Mouse (Mus musculus): ENCODE data around the gene Oas3. TPM values are rescaled to one million over a fixed set of nuclear protein-coding genes. Genes with fewer than 3 reads are reported as not detected.

The Oas3 gene
- polyA plus RNA-seq, 1 experiment, result 1.9 TPM

DNA sequence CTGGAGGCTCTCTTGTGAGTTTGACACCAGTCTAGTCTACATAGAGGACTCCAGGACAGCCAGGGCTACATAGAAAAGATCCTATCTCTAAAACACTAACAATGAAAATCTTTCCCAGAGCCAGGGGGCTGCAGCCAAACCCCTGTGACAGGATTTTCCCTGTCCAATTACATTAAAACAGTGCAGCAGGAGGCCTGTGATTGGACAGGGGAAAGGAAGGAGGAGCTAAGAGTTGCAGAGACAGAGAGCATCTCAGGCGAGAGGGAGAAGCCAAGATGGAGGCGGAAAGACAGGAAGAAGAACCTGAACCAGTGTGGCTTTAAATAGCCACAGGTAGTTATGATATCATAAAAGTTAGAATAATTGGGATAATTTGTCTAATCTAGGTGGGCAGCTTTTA lies 5.0 kb upstream of the Oas3 start:
- no peak overlapping the region for H3K27ac ChIP-seq (ENCODE audit: insufficient read depth, low read length)
- no peak overlapping the region for H3K4me3 ChIP-seq (ENCODE audit: low read depth, low read length)
- no peaks in the 10 kb centered on the region for H3K4me1 ChIP-seq (ENCODE audit: control insufficient read depth, insufficient read depth, low read length)
- TF ChIP-seq CTCF (IDR thresholded peaks at IDR 0.05; ENCODE audit: low read depth, low read length), result no peak
- no peak overlapping the region for H3K9ac ChIP-seq (ENCODE audit: low read depth, poor library complexity, severe bottlenecking)
- no peaks in the 10 kb centered on the region for H3K36me3 ChIP-seq (ENCODE audit: control insufficient read depth, insufficient read depth, low read length, poor library complexity, severe bottlenecking)
- no peaks in the 10 kb centered on the region for H3K9me3 ChIP-seq (replicated peaks; ENCODE audit: control insufficient read depth, insufficient read depth, low read length, poor library complexity, severe bottlenecking)
- no peaks in the 10 kb centered on the region for H3K27me3 ChIP-seq (ENCODE audit: control insufficient read depth, insufficient read depth, low read length, poor library complexity, severe bottlenecking)

DNA sequence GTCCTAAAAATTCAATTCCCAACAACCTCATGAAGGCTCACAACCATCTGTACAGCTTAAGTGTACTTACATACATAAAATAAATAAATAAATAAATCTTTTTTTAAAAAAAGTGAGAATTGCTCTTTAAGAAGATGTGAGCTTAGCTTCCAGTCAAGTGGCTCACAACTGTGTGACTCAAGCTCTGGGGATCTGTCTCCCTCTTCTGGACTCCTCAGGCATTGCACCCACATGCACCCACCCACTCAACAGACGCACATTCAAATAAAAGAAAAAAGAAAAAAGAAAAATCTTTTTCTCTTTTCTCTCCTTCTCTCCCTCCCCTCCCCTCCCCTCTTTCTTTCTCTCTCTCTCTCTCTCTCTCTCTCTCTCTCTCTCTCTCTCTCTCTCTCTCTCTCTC lies 4.2 kb upstream of the Oas3 start:
- Histone ChIP-seq H3K4me1 (ENCODE audit: control insufficient read depth, insufficient read depth, low read length) (no peaks in the 10 kb centered on the region), H3K27ac (ENCODE audit: insufficient read depth, low read length) (no peak overlapping the region), H3K4me3 (ENCODE audit: low read depth, low read length) (no peak overlapping the region), H3K36me3 (ENCODE audit: control insufficient read depth, insufficient read depth, low read length, poor library complexity, severe bottlenecking) (no peaks in the 10 kb centered on the region), H3K9me3 (replicated peaks; ENCODE audit: control insufficient read depth, insufficient read depth, low read length, poor library complexity, severe bottlenecking) (no peaks in the 10 kb centered on the region), H3K9ac (ENCODE audit: low read depth, poor library complexity, severe bottlenecking) (no peak overlapping the region), H3K27me3 (ENCODE audit: control insufficient read depth, insufficient read depth, low read length, poor library complexity, severe bottlenecking) (no peaks in the 10 kb centered on the region)
- TF ChIP-seq POLR2A (IDR thresholded peaks at IDR 0.05; ENCODE audit: insufficient read depth, low read length) (no peak), EP300 (IDR thresholded peaks at IDR 0.05; ENCODE audit: insufficient read depth, low read depth, low read length) (no peak), CTCF (IDR thresholded peaks at IDR 0.05; ENCODE audit: low read depth, low read length) (peak; percentile 49)

DNA sequence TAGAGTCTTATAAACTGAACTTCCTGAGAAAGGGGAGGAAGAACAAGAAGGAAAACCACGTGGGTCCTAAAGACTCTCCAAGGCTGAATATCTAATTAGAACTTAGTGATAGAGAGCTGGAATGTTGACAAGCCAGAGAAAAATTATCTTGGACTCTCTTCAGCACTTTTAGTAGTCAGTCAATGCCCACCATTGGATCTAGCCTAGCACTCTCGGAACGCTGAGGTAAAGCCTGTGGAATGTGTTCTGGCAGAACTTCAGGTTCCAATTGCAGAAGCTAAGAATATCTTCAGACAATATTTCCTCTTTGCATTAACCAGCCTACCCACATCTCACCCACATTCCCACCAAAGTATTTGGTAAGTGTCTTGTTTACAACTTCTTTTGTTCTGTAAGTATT lies 2.5 kb upstream of the Oas3 start:
- H3K4me1 ChIP-seq (ENCODE audit: control insufficient read depth, insufficient read depth, low read length), result peaks cover 2% of the 10 kb centered on the region
- H3K27me3 ChIP-seq (ENCODE audit: control insufficient read depth, insufficient read depth, low read length, poor library complexity, severe bottlenecking), result no peaks in the 10 kb centered on the region
- no peak overlapping the region for H3K9ac ChIP-seq (ENCODE audit: low read depth, poor library complexity, severe bottlenecking)
- TF ChIP-seq CTCF (IDR thresholded peaks at IDR 0.05; ENCODE audit: low read depth, low read length) (no peak), EP300 (IDR thresholded peaks at IDR 0.05; ENCODE audit: insufficient read depth, low read depth, low read length) (no peak), POLR2A (IDR thresholded peaks at IDR 0.05; ENCODE audit: insufficient read depth, low read length) (no peak)
- no peaks in the 10 kb centered on the region for H3K36me3 ChIP-seq (ENCODE audit: control insufficient read depth, insufficient read depth, low read length, poor library complexity, severe bottlenecking)
- H3K9me3 ChIP-seq (replicated peaks; ENCODE audit: control insufficient read depth, insufficient read depth, low read length, poor library complexity, severe bottlenecking), result no peaks in the 10 kb centered on the region
- no peak overlapping the region for H3K4me3 ChIP-seq (ENCODE audit: low read depth, low read length)
- no peak overlapping the region for H3K27ac ChIP-seq (ENCODE audit: insufficient read depth, low read length)

DNA sequence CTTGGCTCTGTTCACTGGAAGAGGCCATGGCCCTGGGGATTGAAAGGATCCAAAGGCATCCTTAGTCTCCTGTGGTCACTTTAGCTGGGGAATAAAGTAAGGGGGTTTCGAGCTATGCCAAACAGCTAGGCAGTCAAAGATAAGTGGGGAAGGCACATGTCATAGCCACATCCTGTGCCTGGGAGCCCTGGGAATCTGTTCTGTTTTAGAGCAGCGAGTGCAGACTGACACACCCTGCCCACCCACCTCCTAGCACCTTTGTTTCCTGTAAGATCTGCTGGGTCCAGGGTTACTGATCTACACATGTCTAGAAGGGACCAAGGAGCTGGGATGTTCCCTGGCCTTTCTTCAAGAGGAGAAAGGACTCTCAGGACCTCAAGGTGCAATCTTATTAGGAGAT lies 1.5 kb upstream of the Oas3 start:
- H3K36me3 ChIP-seq (ENCODE audit: control insufficient read depth, insufficient read depth, low read length, poor library complexity, severe bottlenecking), result no peaks in the 10 kb centered on the region
- no peaks in the 10 kb centered on the region for H3K9me3 ChIP-seq (replicated peaks; ENCODE audit: control insufficient read depth, insufficient read depth, low read length, poor library complexity, severe bottlenecking)
- H3K9ac ChIP-seq (ENCODE audit: low read depth, poor library complexity, severe bottlenecking), result no peak overlapping the region
- H3K4me3 ChIP-seq (ENCODE audit: low read depth, low read length), result no peak overlapping the region
- H3K27ac ChIP-seq (ENCODE audit: insufficient read depth, low read length), result no peak overlapping the region
- H3K4me1 ChIP-seq (ENCODE audit: control insufficient read depth, insufficient read depth, low read length), result peaks cover 2% of the 10 kb centered on the region
- TF ChIP-seq CTCF (IDR thresholded peaks at IDR 0.05; ENCODE audit: low read depth, low read length), result no peak
- no peaks in the 10 kb centered on the region for H3K27me3 ChIP-seq (ENCODE audit: control insufficient read depth, insufficient read depth, low read length, poor library complexity, severe bottlenecking)

DNA sequence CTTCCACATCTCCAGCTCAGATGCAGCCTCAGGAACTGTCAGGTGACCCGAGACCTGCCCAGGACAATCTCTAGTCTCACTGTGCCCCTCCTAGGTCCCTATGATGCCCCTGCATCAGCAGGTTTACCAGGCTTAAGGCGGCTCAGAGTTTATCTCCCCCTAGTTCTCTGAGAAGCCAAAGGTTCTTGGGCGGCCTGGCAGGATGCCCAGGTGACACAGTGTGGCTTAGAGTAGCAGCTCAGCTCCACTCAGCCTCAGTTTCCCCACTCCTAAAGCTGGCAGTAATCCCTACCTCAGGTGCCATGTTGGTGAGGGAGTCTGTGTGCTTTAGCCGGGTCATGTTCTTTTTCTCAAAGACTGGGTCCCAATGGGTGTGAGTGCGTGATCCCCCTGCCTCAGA lies 660 bp downstream of the Oas3 start:
- no peak overlapping the region for H3K27ac ChIP-seq (ENCODE audit: insufficient read depth, low read length)
- no peaks in the 10 kb centered on the region for H3K9me3 ChIP-seq (replicated peaks; ENCODE audit: control insufficient read depth, insufficient read depth, low read length, poor library complexity, severe bottlenecking)
- peaks cover 2% of the 10 kb centered on the region for H3K4me1 ChIP-seq (ENCODE audit: control insufficient read depth, insufficient read depth, low read length)
- H3K9ac ChIP-seq (ENCODE audit: low read depth, poor library complexity, severe bottlenecking), result no peak overlapping the region
- no peak for TF ChIP-seq EP300 (IDR thresholded peaks at IDR 0.05; ENCODE audit: insufficient read depth, low read depth, low read length)
- no peaks in the 10 kb centered on the region for H3K27me3 ChIP-seq (ENCODE audit: control insufficient read depth, insufficient read depth, low read length, poor library complexity, severe bottlenecking)
- H3K36me3 ChIP-seq (ENCODE audit: control insufficient read depth, insufficient read depth, low read length, poor library complexity, severe bottlenecking), result no peaks in the 10 kb centered on the region
- H3K4me3 ChIP-seq (ENCODE audit: low read depth, low read length), result no peak overlapping the region

DNA sequence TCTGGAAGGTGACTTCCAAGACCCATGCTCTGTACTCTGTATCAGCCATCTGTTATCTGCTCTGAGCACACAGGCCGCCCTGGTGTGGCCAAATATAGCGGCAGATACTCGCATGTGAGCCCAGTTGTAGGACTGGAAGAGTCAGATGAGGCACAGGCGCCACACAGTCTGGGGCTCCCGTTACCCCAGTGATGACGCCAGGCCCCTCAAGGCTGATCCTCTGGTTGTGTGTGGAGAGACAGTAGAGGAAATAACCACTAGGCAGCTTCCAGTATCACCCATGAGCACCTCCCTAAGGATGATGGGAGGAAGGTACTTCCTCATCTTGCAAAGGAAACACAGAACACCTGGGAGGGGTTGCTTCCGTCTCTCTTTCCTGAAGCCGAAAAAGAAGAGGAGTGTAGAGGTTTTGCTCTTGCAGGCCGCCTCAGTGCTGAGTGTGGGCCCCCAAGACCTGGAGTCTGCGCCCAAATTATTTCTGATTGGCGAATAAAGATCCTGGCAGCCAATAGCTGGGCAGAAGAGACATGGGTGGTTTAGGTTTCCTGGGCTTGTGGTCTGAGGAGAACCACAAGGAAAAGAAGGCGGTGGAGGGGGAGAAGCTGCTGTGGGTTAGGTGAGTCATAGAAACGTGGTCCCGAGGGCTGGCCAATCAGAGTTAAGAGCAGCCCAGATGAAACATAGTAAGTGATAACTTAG lies 2.0 kb downstream of the Oas3 start:
- Histone ChIP-seq H3K27ac (ENCODE audit: insufficient read depth, low read length) (no peak overlapping the region), H3K9ac (ENCODE audit: low read depth, poor library complexity, severe bottlenecking) (no peak overlapping the region), H3K27me3 (ENCODE audit: control insufficient read depth, insufficient read depth, low read length, poor library complexity, severe bottlenecking) (no peaks in the 10 kb centered on the region), H3K36me3 (ENCODE audit: control insufficient read depth, insufficient read depth, low read length, poor library complexity, severe bottlenecking) (no peaks in the 10 kb centered on the region), H3K9me3 (replicated peaks; ENCODE audit: control insufficient read depth, insufficient read depth, low read length, poor library complexity, severe bottlenecking) (no peaks in the 10 kb centered on the region), H3K4me1 (ENCODE audit: control insufficient read depth, insufficient read depth, low read length) (peaks cover 2% of the 10 kb centered on the region), H3K4me3 (ENCODE audit: low read depth, low read length) (no peak overlapping the region)
- no peak for TF ChIP-seq CTCF (IDR thresholded peaks at IDR 0.05; ENCODE audit: low read depth, low read length)
- TF ChIP-seq EP300 (IDR thresholded peaks at IDR 0.05; ENCODE audit: insufficient read depth, low read depth, low read length), result no peak
- no peak for TF ChIP-seq POLR2A (IDR thresholded peaks at IDR 0.05; ENCODE audit: insufficient read depth, low read length)
